Mouse (Mus musculus): ENCODE results near the gene Cer1.

GRCm38 (mm10) chr4:82879152-82879551 lies 5.8 kb downstream of the Cer1 start:
- no peak for TF ChIP-seq HCFC1 (IDR thresholded peaks at IDR 0.05; ENCODE audit: borderline replicate concordance, insufficient read depth, low read length)
- no peak for TF ChIP-seq ZNF384 (IDR thresholded peaks at IDR 0.05; ENCODE audit: low read depth, low read length)
- TF ChIP-seq ZC3H11A (IDR thresholded peaks at IDR 0.05; ENCODE audit: borderline replicate concordance, low read depth, low read length): no peak
- TF ChIP-seq MAFK (IDR thresholded peaks at IDR 0.05; ENCODE audit: insufficient read depth, low read depth, low read length): no peak
- no peak for TF ChIP-seq CHD2 (IDR thresholded peaks at IDR 0.05; ENCODE audit: low read depth, low read length)

Data from ES-E14 (cell line).